Mouse (Mus musculus) forebrain, embryonic 11.5 days (tissue): ENCODE results near the gene Padi6. TPM values are rescaled to one million over a fixed set of nuclear protein-coding genes. Genes with fewer than 3 reads are reported as not detected.

ENCODE experiments used
- ATAC-seq: fragments of 200-750 bp; cut with Nextera tagmentation; replicated peaks from 2 replicates; pipeline ENCODE4 v1.8.0; 2017; ENCODE audit warnings: moderate TSS enrichment; ENCODE audit not compliant: low FRiP score
- DNase-seq: peaks from one replicate; pipeline ENCODE4 v3.0.0-alpha.2; 2017; ENCODE audit warnings: low spot score
- H3K27ac ChIP-seq: fragments of 300-500 bp; sonication (generic); 2 replicates; pipeline ENCODE4 v1.5.1; 2014; ENCODE audit warnings: low read depth, low read length
- H3K27me3 ChIP-seq: fragments of 300-500 bp; sonication (generic); 2 replicates; pipeline ENCODE4 v1.6.1; 2014; ENCODE audit warnings: mild to moderate bottlenecking, low read length, mixed read lengths; ENCODE audit not compliant: control insufficient read depth, insufficient read depth
- H3K36me3 ChIP-seq: fragments of 300-500 bp; sonication (generic); 2 replicates; pipeline ENCODE4 v1.6.1; 2014; ENCODE audit warnings: mild to moderate bottlenecking, low read length, moderate library complexity, mixed read lengths; ENCODE audit not compliant: control insufficient read depth, insufficient read depth
- H3K4me1 ChIP-seq: fragments of 300-500 bp; sonication (generic); replicated peaks from 2 replicates; pipeline ENCODE4 v1.6.1; 2014; ENCODE audit warnings: low read length, mixed read lengths; ENCODE audit not compliant: control insufficient read depth, insufficient read depth
- H3K4me2 ChIP-seq: fragments of 300-500 bp; sonication (generic); 2 replicates; pipeline ENCODE4 v1.6.1; 2014; ENCODE audit warnings: low read depth, mild to moderate bottlenecking, low read length, moderate library complexity, mixed read lengths; ENCODE audit not compliant: severe bottlenecking
- H3K4me3 ChIP-seq: fragments of 300-500 bp; sonication (generic); 2 replicates; pipeline ENCODE4 v1.5.1; 2014; ENCODE audit warnings: low read depth, low read length
- H3K9ac ChIP-seq: fragments of 300-500 bp; sonication (generic); 2 replicates; pipeline ENCODE4 v1.6.1; 2014; ENCODE audit warnings: low read length
- H3K9me3 ChIP-seq: fragments of 300-500 bp; sonication (generic); 2 replicates; pipeline ENCODE4 v1.6.1; 2016; ENCODE audit warnings: low read length, mixed read lengths; ENCODE audit not compliant: control insufficient read depth
- WGBS: fragments of 180-500 bp; shearing (Covaris S2); extraction: QIAGEN DNeasy Blood & Tissue Kit; methylation state at CpG from one replicate; pipeline ENCODE4 v1.1.7; 2014; 5-methylcytosine and 5-hydroxymethylcytosine counted together
- polyA plus RNA-seq: library from polyadenylated mRNA; unstranded; fragments of >200 nt; fragmentation: Nextera tagmentation; extraction: Ambion mirVana; gene quantifications from 2 replicates; pipeline ENCODE4 v1.2.1, GENCODE M21; 2014

Gene Padi6
- polyA plus RNA-seq, 1 experiment from 2014 or later = 0.08 TPM

DNA sequence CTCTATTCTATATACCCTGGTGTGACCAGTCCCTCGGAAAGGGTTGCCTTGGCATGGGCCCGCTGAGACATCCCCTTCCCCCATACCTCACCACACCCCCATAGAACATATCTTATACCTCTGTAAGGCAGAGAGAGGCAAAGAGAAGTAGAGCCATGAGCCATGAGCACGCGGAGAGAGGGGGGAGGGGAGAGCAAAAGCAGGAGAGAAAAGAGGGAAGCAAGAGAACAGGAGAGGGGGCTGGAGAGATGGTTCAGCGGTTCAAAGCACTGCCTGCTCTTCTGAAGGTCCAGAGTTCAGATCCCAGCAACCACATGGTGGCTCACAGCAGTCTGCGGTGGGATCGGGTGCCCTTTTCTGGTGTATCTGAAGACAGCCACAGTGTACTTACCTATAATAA lies 51.0 kb downstream of the Padi6 start:
- H3K9me3 ChIP-seq = no peaks in the 10 kb centered on the region
- ATAC-seq (no peak), DNase-seq (no peak)
- no peak overlapping the region for H3K4me2 ChIP-seq
- H3K9ac ChIP-seq = no peak overlapping the region
- no peaks in the 10 kb centered on the region for H3K27me3 ChIP-seq
- H3K4me1 ChIP-seq = 0 out of 2 replicates have a peak, but pooled peaks cover 2% of the 10 kb centered on the region
- H3K27ac ChIP-seq = no peak overlapping the region
- no peak overlapping the region for H3K4me3 ChIP-seq
- 71% methylated on average over 7 of the region's 7 CpGs for WGBS
- H3K36me3 ChIP-seq = no peaks in the 10 kb centered on the region

DNA sequence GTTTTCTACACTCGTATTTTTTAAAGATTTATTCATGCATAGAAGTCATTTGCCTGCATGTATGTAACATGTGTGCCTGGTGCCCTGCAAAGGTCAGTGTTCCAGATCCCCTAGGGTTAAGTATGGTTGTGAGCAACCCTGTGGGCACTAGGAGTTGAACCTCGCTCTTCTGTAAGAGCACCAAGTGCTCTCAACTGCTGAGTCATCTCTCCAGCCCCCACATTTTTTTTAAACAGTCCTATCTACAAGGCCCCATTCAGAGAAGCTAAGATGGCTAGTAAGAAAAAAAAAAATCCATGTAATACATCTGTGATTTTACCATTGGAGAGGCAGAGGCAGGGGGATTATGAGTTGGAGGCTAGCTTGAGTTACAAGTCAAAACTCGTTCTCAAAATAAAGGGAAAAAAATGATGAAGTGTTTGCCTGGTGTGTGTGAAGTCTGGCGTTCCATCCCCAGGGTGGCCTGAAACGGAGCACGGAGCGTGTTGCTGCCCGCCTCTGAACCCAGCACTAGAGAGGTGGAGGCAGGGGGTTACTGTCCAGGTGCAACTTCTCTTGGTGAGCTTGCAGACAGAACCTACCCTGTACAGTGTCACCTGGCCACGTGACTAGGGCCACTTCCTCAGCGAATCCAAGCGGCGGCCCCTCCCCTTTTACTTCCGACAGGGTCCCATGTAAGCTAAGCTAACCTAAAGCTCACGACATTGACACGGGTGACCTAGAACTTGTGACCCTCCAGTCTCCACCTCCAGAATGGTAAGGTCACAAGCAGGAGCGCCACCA lies 52.4 kb downstream of the Padi6 start:
- H3K27me3 ChIP-seq = no peaks in the 10 kb centered on the region
- no peak overlapping the region for H3K4me3 ChIP-seq
- DNase-seq = no peak
- WGBS = 82% methylated on average over 16 of the region's 16 CpGs
- no peak overlapping the region for H3K4me2 ChIP-seq
- no peak for ATAC-seq
- no peak overlapping the region for H3K27ac ChIP-seq
- H3K9me3 ChIP-seq = no peaks in the 10 kb centered on the region
- H3K4me1 ChIP-seq = 0 out of 2 replicates have a peak, but pooled peaks cover 2% of the 10 kb centered on the region
- H3K9ac ChIP-seq = no peak overlapping the region
- no peaks in the 10 kb centered on the region for H3K36me3 ChIP-seq

DNA sequence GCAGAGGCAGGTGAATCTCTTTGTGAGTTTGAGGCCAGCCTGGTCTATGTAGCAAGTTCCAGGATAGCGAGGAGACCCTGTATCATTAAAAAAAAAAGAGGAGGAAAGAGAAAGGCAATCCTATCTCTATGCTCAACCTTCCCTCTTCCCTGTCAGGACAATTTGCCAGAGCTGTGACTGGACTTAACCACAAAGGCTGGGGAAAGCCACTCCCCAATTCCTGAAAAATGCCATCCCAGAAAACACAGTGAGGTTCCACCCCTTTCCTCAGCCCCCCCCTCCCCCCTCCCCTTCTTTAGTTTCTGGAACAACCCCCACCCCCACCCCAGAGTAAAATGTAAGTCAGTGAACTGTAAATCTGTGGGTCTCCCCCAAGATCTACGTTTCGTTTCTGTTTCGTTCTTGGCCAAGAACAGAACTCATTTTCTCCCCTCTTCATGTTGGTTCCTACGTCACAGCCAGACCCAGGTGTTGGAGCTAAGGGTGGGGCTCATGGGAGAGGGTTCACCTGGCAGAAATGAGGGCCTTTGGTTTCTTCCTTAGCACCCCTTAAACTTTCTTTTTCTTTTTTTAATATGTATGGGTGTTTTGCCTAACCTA lies 53.5 kb downstream of the Padi6 start:
- H3K4me2 ChIP-seq = no peak overlapping the region

DNA sequence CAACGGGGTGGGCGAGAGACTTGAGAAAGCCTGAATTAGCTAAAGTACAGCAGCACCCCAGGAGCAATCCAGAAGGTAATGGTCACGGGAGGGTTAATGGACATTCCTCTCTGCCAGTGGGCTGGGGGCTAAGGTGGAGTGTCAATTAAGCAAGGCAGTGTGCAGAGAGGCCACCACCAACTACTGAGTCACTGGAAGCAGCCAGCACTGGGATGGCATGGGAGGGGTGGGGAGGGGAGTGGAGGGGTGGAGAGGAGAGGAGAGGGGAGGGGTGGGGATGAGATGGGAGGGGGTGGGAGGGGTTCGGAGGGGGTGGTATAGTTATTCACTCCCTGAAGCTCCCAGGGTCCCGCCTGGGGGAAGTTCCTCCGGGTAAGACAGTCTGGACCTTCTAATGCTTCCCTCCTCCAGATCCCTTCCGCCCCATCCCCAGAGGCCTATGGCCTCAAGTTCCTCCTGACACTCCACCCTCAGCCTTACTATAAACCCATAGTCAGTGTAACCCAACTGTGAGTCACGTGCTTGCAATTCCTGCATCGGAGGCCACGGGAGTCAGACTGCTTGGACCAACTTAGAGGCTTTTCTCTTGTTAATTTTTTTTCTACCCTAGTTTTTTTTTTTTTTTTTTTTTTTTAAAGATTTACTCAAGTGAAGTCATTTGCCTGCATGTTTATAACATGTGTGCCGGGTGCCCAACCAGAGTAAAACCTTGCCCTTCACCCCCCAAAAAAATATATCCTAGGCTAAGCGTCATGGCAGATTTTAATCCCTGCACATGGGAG lies 54.2 kb downstream of the Padi6 start:
- Histone ChIP-seq H3K27me3 (no peaks in the 10 kb centered on the region), H3K36me3 (no peaks in the 10 kb centered on the region), H3K9me3 (no peaks in the 10 kb centered on the region), H3K4me1 (peaks cover 7% of the 10 kb centered on the region; the same call in 1 of the 2 replicates), H3K4me3 (no peak overlapping the region), H3K9ac (no peak overlapping the region), H3K4me2 (no peak overlapping the region), H3K27ac (no peak overlapping the region)
- no peak for ATAC-seq
- DNase-seq = no peak
- 78% methylated on average over 12 of the region's 12 CpGs for WGBS

More for the DNA sequence above, 53.5 kb downstream of the Padi6 start:
- 85% methylated on average over 5 of the region's 5 CpGs for WGBS
- H3K27ac ChIP-seq = no peak overlapping the region
- no peaks in the 10 kb centered on the region for H3K27me3 ChIP-seq
- no peak overlapping the region for H3K4me3 ChIP-seq
- H3K9ac ChIP-seq = no peak overlapping the region
- H3K36me3 ChIP-seq = no peaks in the 10 kb centered on the region
- DNase-seq = no peak
- no peak for ATAC-seq
- peaks cover 7% of the 10 kb centered on the region; the same call in 1 of the 2 replicates for H3K4me1 ChIP-seq
- no peaks in the 10 kb centered on the region for H3K9me3 ChIP-seq

DNA sequence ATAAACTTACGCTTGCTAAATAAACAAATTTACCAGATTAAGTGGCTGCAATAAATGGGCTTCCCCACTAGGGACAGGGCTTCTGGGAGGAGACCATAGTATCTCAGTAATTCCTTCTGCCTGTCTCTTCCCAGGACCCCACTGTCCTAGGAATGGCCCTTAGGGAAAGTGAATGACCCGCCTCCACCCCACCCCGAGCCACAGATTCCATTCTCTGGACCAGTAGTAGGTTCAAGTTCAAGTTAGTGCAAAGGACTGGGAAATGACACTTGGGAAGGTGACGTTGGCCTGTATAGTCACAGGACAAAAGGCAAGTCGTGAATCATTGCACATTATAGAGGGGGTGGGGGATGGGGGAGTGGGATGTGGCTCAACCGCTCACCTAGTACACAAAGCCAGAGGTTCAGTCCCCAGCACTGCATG lies 57.6 kb downstream of the Padi6 start:
- 56% methylated on average over 6 of the region's 6 CpGs for WGBS
- ATAC-seq (no peak), DNase-seq (no peak)
- peaks cover 7% of the 10 kb centered on the region; the same call in 1 of the 2 replicates for H3K4me1 ChIP-seq
- no peaks in the 10 kb centered on the region for H3K9me3 ChIP-seq
- no peaks in the 10 kb centered on the region for H3K27me3 ChIP-seq
- no peak overlapping the region for H3K4me2 ChIP-seq
- H3K36me3 ChIP-seq = no peaks in the 10 kb centered on the region
- H3K9ac ChIP-seq = no peak overlapping the region
- H3K27ac ChIP-seq = no peak overlapping the region
- H3K4me3 ChIP-seq = no peak overlapping the region

DNA sequence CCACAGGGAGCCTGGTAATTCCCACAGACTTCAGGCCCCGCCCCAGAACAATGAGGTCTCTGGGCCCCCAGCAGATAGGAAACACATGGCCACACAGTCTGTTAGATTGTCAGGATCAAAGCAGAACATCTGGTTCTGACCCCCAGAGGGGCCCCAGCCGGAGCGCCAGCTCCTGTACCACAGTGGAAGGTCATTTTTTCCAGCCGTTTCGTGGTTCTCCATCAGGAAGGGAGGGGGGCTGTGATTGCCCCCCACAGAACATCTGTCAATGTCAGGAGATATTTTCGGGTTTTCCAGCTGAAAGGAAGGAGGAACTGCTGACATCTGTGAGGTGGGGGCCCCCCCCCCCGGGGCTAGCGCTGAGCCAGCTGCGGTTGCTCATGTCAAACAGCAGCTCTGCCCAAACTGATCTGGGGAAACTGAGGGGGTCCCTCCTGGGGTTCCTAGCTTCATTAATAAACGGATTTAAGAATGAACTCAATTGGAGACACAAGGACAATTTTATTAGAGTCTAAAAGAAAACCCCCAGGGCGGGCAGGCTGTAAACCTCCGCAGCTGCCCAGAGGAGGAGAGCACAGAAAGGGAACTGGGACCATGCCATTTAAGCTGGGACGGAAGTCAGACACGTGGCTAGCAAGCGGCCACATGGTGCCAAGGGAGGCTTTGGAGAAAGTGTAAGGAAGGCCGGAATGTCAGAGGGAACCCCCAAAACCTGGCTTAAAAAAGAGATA lies 58.1 kb downstream of the Padi6 start:
- ATAC-seq (no peak), DNase-seq (no peak)
- Histone ChIP-seq H3K4me3 (no peak overlapping the region), H3K27ac (no peak overlapping the region), H3K4me2 (no peak overlapping the region), H3K9me3 (no peaks in the 10 kb centered on the region), H3K9ac (no peak overlapping the region), H3K27me3 (no peaks in the 10 kb centered on the region), H3K4me1 (peaks cover 7% of the 10 kb centered on the region; the same call in 1 of the 2 replicates), H3K36me3 (no peaks in the 10 kb centered on the region)
- 28% methylated on average over 16 of the region's 16 CpGs for WGBS

DNA sequence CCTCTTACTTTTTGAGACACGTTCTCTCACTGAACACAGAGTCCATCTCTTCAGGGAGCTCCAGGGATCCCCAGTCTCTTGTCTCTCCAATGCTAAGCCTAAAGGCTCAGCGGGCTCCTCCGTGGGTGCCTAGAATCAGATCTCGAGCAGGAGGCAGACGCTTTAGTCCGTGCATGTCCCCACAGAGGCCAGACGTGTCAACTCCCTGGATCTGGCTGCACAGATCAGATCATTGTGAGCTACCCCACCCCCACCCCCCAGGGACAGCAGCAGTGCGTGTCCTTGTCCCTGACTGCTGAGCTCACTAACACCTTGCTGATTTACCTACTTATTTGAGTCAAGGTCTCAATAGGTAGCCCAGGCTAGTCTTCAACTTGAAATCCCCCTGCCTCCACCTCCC lies 58.8 kb downstream of the Padi6 start:
- Histone ChIP-seq H3K9ac (no peak overlapping the region), H3K36me3 (no peaks in the 10 kb centered on the region), H3K4me3 (no peak overlapping the region), H3K9me3 (no peaks in the 10 kb centered on the region), H3K27ac (no peak overlapping the region), H3K27me3 (no peaks in the 10 kb centered on the region), H3K4me1 (peaks cover 7% of the 10 kb centered on the region; the same call in 1 of the 2 replicates), H3K4me2 (no peak overlapping the region)
- WGBS = 54% methylated on average over 8 of the region's 8 CpGs
- DNase-seq = no peak
- no peak for ATAC-seq

DNA sequence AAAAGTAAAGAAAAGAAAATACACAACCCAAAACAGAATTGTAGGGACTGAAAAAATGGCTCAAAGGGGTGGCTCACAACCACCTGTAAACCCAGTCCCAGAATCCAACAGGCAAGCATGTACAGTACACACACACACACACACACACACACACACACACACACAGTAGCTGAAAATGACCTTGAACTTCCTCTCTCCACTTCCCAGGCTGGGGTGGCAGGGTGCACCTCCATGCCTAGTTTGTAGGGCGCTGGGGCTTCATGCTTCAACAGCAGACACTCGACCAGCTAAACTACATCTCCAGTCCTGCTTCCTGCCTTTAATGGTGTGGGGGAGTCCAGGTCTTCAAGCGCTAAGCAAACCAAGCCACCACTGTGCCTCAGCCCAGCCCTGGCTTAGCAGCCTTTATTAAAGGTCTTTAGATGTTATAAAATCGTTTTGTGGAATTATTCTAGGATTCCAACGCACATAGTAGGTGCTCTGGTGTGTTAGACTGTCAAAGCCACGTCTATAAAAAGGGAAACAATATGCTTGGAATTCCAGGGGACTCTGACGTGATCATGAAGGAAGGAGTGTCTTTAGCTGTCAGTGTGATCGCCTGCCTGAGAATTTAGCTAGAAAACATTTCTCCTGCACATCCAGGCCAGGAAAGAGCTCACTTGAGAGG lies 61.6 kb downstream of the Padi6 start:
- Histone ChIP-seq H3K27me3 (no peaks in the 10 kb centered on the region), H3K9ac (no peak overlapping the region), H3K4me1 (peaks cover 6% of the 10 kb centered on the region; the same call in 1 of the 2 replicates), H3K36me3 (no peaks in the 10 kb centered on the region), H3K27ac (no peak overlapping the region), H3K4me2 (no peak overlapping the region), H3K9me3 (no peaks in the 10 kb centered on the region), H3K4me3 (no peak overlapping the region)
- ATAC-seq (no peak), DNase-seq (no peak)
- WGBS = 68% methylated on average over 8 of the region's 8 CpGs
